Mouse (Mus musculus): ENCODE results near the gene Rtl8b.
"Not testable (repeated sequence)": the region's sequence is repeated elsewhere in the genome, so short reads cannot be mapped to it uniquely, and the experiment has no call there.

GRCm38 (mm10) chrX:53652917-53653316, 17.3 kb downstream of the Rtl8b start:
- TF ChIP-seq CTCF, EP300 (IDR thresholded peaks at IDR 0.05): not testable (repeated sequence)

Measured in lung, postnatal 0 days (tissue).